17 mouse cellular contexts compared by ENCODE assay signal in the genomic region with DNA sequence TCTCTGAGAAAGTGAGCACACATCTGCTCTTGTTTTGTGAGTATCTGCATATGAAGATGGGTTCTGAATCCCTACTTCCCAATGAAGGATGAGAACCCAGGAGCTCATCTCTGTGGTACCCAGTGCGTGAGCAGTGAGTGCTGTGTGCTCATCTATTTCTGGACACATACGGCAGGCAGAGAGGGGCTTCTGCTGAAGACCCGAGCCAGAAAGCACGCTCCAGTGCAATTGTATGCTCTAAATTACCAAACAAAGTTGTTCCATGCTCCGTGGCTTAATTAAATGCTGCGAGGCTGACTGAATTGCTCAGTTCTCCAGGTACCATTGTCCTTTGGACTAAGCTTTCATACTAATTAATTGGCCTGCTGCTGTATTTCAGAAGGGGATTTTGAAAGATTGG.
DNase-seq lines count a peak whose midpoint lies in the region; ATAC-seq and TF ChIP-seq lines count a peak whose summit lies in the region.
"Had no signal": no experiment of that assay in that cellular context is flagged by ENCODE, and none has a peak within 500 bp of the region (broad histone marks: within the 10 kb centered on the region; RNA-seq: fewer than 3 reads in every experiment).

No protein-coding gene starts in this region.

- 7% methylated on average over 6 of the region's 6 CpGs for WGBS in forebrain, embryonic 16.5 days
- 16% methylated on average over 6 of the region's 6 CpGs for WGBS in midbrain, embryonic 11.5 days
- WGBS in neural tube, embryonic 15.5 days = 22% methylated on average over 6 of the region's 6 CpGs

- H3K4me1 ChIP-seq in forebrain, embryonic 16.5 days (replicated peaks; ENCODE audit: control insufficient read depth, insufficient read depth, low read length) = peaks cover 20% of the 10 kb centered on the region
- H3K4me1 ChIP-seq in midbrain, embryonic 11.5 days (ENCODE audit: control insufficient read depth, insufficient read depth, low read length) = peaks cover 21% of the 10 kb centered on the region
- peaks cover 21% of the 10 kb centered on the region for H3K4me1 ChIP-seq in neural tube, embryonic 15.5 days
- H3K4me1 ChIP-seq: heart, embryonic 10.5 days; limb, embryonic 15.5 days had no signal

- DNase-seq in layer of hippocampus, adult 2 months (ENCODE audit: low spot score in 2 of 2) = no peak
- DNase-seq in layer of hippocampus, postnatal 36 days = no peak
- DNase-seq in midbrain, embryonic 11.5 days (ENCODE audit: low spot score, missing footprints) = no peak
- no peak for DNase-seq in adipocyte (ENCODE audit: low spot score)
- DNase-seq in right cerebral cortex, adult 2 months (ENCODE audit: low spot score in 2 of 2) = no peak
- DNase-seq: embryo, embryonic 11 days; gastrocnemius, postnatal 36 days; kidney, postnatal 25 days; liver, postnatal 0 days; lung, postnatal 36 days; thymus, adult 18-20 months had no signal

- H3K4me3 ChIP-seq in layer of hippocampus, adult 2 months = no peak overlapping the region
- no peak overlapping the region for H3K4me3 ChIP-seq in forebrain, embryonic 16.5 days (replicated peaks; ENCODE audit: low read length)
- H3K4me3 ChIP-seq in midbrain, embryonic 11.5 days (ENCODE audit: low read depth, low read length) = no peak overlapping the region
- H3K4me3 ChIP-seq in neural tube, embryonic 15.5 days (replicated peaks) = no peak overlapping the region
- H3K4me3 ChIP-seq: heart, embryonic 10.5 days; limb, embryonic 15.5 days had no signal

- peak overlapping the region; percentile 76 for H3K27ac ChIP-seq in layer of hippocampus, adult 2 months
- H3K27ac ChIP-seq in forebrain, embryonic 16.5 days (ENCODE audit: low read length) = peak overlapping the region; percentile 36
- peak overlapping the region; percentile 44; the same call in 1 of the 2 replicates for H3K27ac ChIP-seq in midbrain, embryonic 11.5 days (ENCODE audit: low read depth, low read length)
- peak overlapping the region; percentile 56 for H3K27ac ChIP-seq in neural tube, embryonic 15.5 days (replicated peaks)
- H3K27ac ChIP-seq: heart, embryonic 10.5 days; limb, embryonic 15.5 days had no signal

- no peaks in the 10 kb centered on the region for H3K9me3 ChIP-seq in forebrain, embryonic 16.5 days (ENCODE audit: control insufficient read depth, low read length)
- H3K9me3 ChIP-seq in midbrain, embryonic 11.5 days (ENCODE audit: control insufficient read depth, low read length) = no peaks in the 10 kb centered on the region
- H3K9me3 ChIP-seq in neural tube, embryonic 15.5 days (replicated peaks) = no peaks in the 10 kb centered on the region
- H3K9me3 ChIP-seq: heart, embryonic 10.5 days; limb, embryonic 15.5 days had no signal

- TF ChIP-seq CTCF in layer of hippocampus, adult 2 months (conservative IDR thresholded peaks at IDR 0.05) = no peak

- H3K4me2 ChIP-seq in forebrain, embryonic 16.5 days (ENCODE audit: low read length) = no peak overlapping the region
- no peak overlapping the region for H3K4me2 ChIP-seq in midbrain, embryonic 11.5 days
- H3K4me2 ChIP-seq in neural tube, embryonic 15.5 days = no peak overlapping the region
- H3K4me2 ChIP-seq: limb, embryonic 15.5 days had no signal

- H3K27me3 ChIP-seq in forebrain, embryonic 16.5 days (replicated peaks; ENCODE audit: control insufficient read depth, insufficient read depth, low read length) = no peaks in the 10 kb centered on the region
- H3K27me3 ChIP-seq in midbrain, embryonic 11.5 days (ENCODE audit: control insufficient read depth, insufficient read depth, low read length) = no peaks in the 10 kb centered on the region
- no peaks in the 10 kb centered on the region for H3K27me3 ChIP-seq in neural tube, embryonic 15.5 days (replicated peaks)
- H3K27me3 ChIP-seq: limb, embryonic 15.5 days had no signal

- ATAC-seq in forebrain, embryonic 16.5 days = peak; percentile 51
- peak; percentile 15; the same call in 1 of the 2 replicates for ATAC-seq in midbrain, embryonic 11.5 days (ENCODE audit: low FRiP score)
- peak; percentile 36; the same call in 1 of the 2 replicates for ATAC-seq in neural tube, embryonic 15.5 days (ENCODE audit: low FRiP score)
- ATAC-seq in CD4-positive, CD25-positive, alpha-beta regulatory T cell, adult 4 months = no peak
- ATAC-seq: intestine, postnatal 0 days; liver, postnatal 0 days had no signal

- H3K9ac ChIP-seq in forebrain, embryonic 16.5 days (replicated peaks; ENCODE audit: low read depth, low read length) = no peak overlapping the region
- H3K9ac ChIP-seq in midbrain, embryonic 11.5 days (ENCODE audit: low read length) = no peak overlapping the region
- no peak overlapping the region for H3K9ac ChIP-seq in neural tube, embryonic 15.5 days (replicated peaks)
- H3K9ac ChIP-seq: limb, embryonic 15.5 days; liver, postnatal 0 days had no signal

- no peaks in the 10 kb centered on the region for H3K36me3 ChIP-seq in forebrain, embryonic 16.5 days (ENCODE audit: control insufficient read depth, insufficient read depth)
- H3K36me3 ChIP-seq in midbrain, embryonic 11.5 days (ENCODE audit: control insufficient read depth, insufficient read depth, low read length) = no peaks in the 10 kb centered on the region
- no peaks in the 10 kb centered on the region for H3K36me3 ChIP-seq in neural tube, embryonic 15.5 days
- H3K36me3 ChIP-seq: heart, embryonic 10.5 days; limb, embryonic 15.5 days had no signal
